Mouse (Mus musculus): ENCODE data around the gene Rabggtb. TPM values are rescaled to one million over a fixed set of nuclear protein-coding genes. Genes with fewer than 3 reads are reported as not detected.
A peak's percentile ranks its signal among the peaks of the same experiment; 100 is the strongest.

The Rabggtb gene
- 51.5 and 52.6 TPM in 2 replicates for polyA plus RNA-seq (2016; fragmentation: Nextera tagmentation; extraction: Ambion mirVana)

DNA sequence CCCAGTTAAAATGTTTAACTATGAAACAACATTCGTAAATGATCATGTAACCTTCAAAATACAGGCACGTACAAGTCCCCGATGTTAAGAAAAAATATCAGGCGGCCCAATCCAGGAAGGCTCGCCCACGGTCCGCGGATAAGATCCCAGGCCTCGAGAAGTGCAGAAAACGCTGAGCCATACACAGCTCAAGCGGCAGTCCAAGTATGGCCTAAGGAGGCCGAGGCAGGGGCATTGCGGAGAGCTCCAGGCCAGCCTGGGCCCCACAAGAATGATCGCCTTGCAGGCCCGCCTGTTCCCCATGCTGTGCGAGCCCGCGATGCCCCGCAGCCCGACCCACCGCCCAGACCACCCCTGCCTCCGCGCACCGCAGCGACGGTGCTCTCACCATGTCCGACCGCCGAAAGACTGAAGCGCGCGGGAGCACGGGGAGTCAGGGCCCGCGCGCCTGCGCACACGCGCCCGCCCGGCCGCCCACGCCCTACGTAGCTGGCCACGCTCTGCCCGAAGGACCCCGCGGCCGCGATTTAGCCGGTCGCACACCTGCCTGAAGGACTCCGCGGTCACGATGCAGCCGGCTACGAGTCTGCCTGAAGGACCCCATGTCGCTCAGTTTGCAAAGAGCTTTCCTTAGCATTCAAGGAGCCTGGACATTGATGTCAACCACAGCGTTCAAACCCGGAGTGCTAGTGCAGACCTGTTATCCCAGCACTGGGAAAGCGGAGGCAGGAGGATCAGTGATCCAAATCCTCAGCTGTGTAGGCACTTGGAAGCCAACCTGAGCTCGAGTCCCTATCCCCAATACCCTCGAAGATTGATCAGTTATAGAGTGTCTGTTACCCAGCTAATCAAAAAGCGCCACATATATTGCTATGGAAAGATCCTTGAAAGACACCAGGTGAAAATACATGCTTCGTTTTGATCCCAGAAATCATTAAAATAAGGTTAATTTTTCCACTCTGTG, at the start of gene Rabggtb:
Gene Rabggtb (minus strand): TSS at position 464 of the 964 bp plus-strand sequence.
- H3K9ac ChIP-seq, result peak within 1 kb of the TSS; percentile 99
- H3K4me3 ChIP-seq, result peak within 1 kb of the TSS; percentile 90
- peaks cover 41% of the 10 kb centered on the region for H3K4me1 ChIP-seq (replicated peaks)
- no peaks in the 10 kb centered on the region for H3K27me3 ChIP-seq (replicated peaks)
- WGBS, result under 1% methylated on average over 65 of the region's 65 CpGs
- H3K36me3 ChIP-seq, result peaks cover 38% of the 10 kb centered on the region
- ATAC-seq (ENCODE audit: insufficient number of reproducible peaks, low FRiP score), result peak; percentile 96
- H3K27ac ChIP-seq (ENCODE audit: poor library complexity, severe bottlenecking), result peak within 1 kb of the TSS; percentile 93
- H3K9me3 ChIP-seq (replicated peaks), result no peaks in the 10 kb centered on the region
- H3K4me2 ChIP-seq, result peak within 1 kb of the TSS; percentile 84

GRCm38 (mm10) chr3:153961632-153962389, 49.0 kb upstream of the Rabggtb start:
- Histone ChIP-seq H3K4me1 (replicated peaks) (0 out of 2 replicates have a peak, but pooled peaks cover 3% of the 10 kb centered on the region), H3K9ac (no peak overlapping the region), H3K36me3 (no peaks in the 10 kb centered on the region), H3K4me2 (no peak overlapping the region), H3K27me3 (replicated peaks) (no peaks in the 10 kb centered on the region), H3K9me3 (replicated peaks) (peaks cover 8% of the 10 kb centered on the region; the same call in 1 of the 2 replicates), H3K4me3 (no peak overlapping the region), H3K27ac (ENCODE audit: poor library complexity, severe bottlenecking) (no peak overlapping the region)
- 66% methylated on average over 6 of the region's 6 CpGs for WGBS
- ATAC-seq (ENCODE audit: insufficient number of reproducible peaks, low FRiP score), result no peak

DNA sequence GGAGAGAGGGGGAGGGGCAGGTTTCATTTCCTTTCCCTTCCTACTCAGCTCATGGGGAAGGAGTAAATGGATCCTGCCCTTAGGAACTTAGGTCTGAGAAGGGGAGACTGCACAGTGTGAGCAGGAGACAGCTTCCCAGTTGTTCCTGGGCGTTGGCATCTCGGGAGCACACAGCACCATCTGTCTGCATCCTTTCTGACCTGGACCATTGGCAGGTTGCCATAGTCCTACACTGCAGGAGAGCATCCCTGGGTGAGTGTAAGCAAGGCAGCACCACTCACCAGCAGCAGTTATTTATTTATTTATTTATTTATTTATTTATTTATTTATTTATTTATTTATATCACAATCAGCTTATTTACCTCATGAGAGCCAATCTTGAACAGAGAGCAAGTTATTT, 48.1 kb upstream of the Rabggtb start:
- no peak overlapping the region for H3K27ac ChIP-seq (ENCODE audit: poor library complexity, severe bottlenecking)
- peaks cover 8% of the 10 kb centered on the region; the same call in 1 of the 2 replicates for H3K9me3 ChIP-seq (replicated peaks)
- H3K4me3 ChIP-seq, result no peak overlapping the region
- no peak overlapping the region for H3K9ac ChIP-seq
- 66% methylated on average over 2 of the region's 2 CpGs for WGBS
- no peak overlapping the region for H3K4me2 ChIP-seq
- H3K36me3 ChIP-seq, result no peaks in the 10 kb centered on the region
- no peak for ATAC-seq (ENCODE audit: insufficient number of reproducible peaks, low FRiP score)
- H3K4me1 ChIP-seq (replicated peaks), result 0 out of 2 replicates have a peak, but pooled peaks cover 3% of the 10 kb centered on the region
- H3K27me3 ChIP-seq (replicated peaks), result no peaks in the 10 kb centered on the region

- WGBS, result 82% methylated on average over 9 of the region's 9 CpGs
- no peaks in the 10 kb centered on the region for H3K4me1 ChIP-seq (replicated peaks)
- H3K4me3 ChIP-seq, result no peak overlapping the region
- H3K27me3 ChIP-seq (replicated peaks), result no peaks in the 10 kb centered on the region
- H3K27ac ChIP-seq (ENCODE audit: poor library complexity, severe bottlenecking), result no peak overlapping the region
- H3K9me3 ChIP-seq (replicated peaks), result peaks cover 8% of the 10 kb centered on the region; the same call in 1 of the 2 replicates
- no peaks in the 10 kb centered on the region for H3K36me3 ChIP-seq
- H3K9ac ChIP-seq, result no peak overlapping the region
- no peak for ATAC-seq (ENCODE audit: insufficient number of reproducible peaks, low FRiP score)
- no peak overlapping the region for H3K4me2 ChIP-seq
Observed at GRCm38 (mm10) chr3:153959731-153960207, 47.0 kb upstream of the Rabggtb start.

GRCm38 (mm10) chr3:153959035-153959730, 46.4 kb upstream of the Rabggtb start:
- H3K4me3 ChIP-seq, result no peak overlapping the region
- no peak overlapping the region for H3K4me2 ChIP-seq
- H3K9ac ChIP-seq, result no peak overlapping the region
- H3K27ac ChIP-seq (ENCODE audit: poor library complexity, severe bottlenecking), result no peak overlapping the region
- no peaks in the 10 kb centered on the region for H3K27me3 ChIP-seq (replicated peaks)
- H3K4me1 ChIP-seq (replicated peaks), result no peaks in the 10 kb centered on the region
- 93% methylated on average over 1 of the region's 1 CpGs for WGBS
- no peak for ATAC-seq (ENCODE audit: insufficient number of reproducible peaks, low FRiP score)
- H3K9me3 ChIP-seq (replicated peaks), result peaks cover 8% of the 10 kb centered on the region; the same call in 1 of the 2 replicates
- no peaks in the 10 kb centered on the region for H3K36me3 ChIP-seq

- Histone ChIP-seq H3K27ac (ENCODE audit: poor library complexity, severe bottlenecking) (no peak overlapping the region), H3K4me3 (no peak overlapping the region), H3K9ac (no peak overlapping the region), H3K4me2 (no peak overlapping the region), H3K27me3 (replicated peaks) (no peaks in the 10 kb centered on the region), H3K4me1 (replicated peaks) (no peaks in the 10 kb centered on the region), H3K36me3 (no peaks in the 10 kb centered on the region), H3K9me3 (replicated peaks) (peaks cover 8% of the 10 kb centered on the region; the same call in 1 of the 2 replicates)
- 84% methylated on average over 5 of the region's 5 CpGs for WGBS
- no peak for ATAC-seq (ENCODE audit: insufficient number of reproducible peaks, low FRiP score)
Observed at GRCm38 (mm10) chr3:153957916-153958315, 45.1 kb upstream of the Rabggtb start.

DNA sequence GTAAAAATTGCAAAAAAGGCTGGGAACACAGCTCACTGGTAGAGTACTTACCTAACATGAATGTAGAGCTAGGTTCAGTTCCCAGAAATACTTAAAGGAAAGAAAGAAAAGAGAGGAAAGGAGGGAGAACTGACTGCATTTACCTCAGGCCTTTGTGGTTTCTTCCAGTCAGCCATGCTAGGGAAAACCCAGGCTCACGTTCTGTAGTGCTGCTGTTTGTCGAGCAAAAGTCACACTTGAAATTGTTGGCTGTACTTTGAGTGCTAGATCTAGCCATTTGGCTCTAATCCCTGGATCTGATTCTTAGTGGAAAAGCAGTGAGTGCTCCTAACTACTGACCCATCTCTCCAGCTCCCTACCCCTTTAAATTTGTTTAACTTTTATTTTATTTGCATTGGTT, 35.4 kb upstream of the Rabggtb start:
- Histone ChIP-seq H3K27me3 (replicated peaks) (no peaks in the 10 kb centered on the region), H3K9ac (no peak overlapping the region), H3K4me3 (no peak overlapping the region), H3K27ac (ENCODE audit: poor library complexity, severe bottlenecking) (no peak overlapping the region), H3K4me2 (no peak overlapping the region), H3K36me3 (no peaks in the 10 kb centered on the region), H3K4me1 (replicated peaks) (0 out of 2 replicates have a peak, but pooled peaks cover 5% of the 10 kb centered on the region), H3K9me3 (replicated peaks) (0 out of 2 replicates have a peak, but pooled peaks cover 4% of the 10 kb centered on the region)
- WGBS, result 59% methylated on average over 2 of the region's 2 CpGs
- no peak for ATAC-seq (ENCODE audit: insufficient number of reproducible peaks, low FRiP score)

GRCm38 (mm10) chr3:153947271-153947670, 34.5 kb upstream of the Rabggtb start:
- Histone ChIP-seq H3K27ac (ENCODE audit: poor library complexity, severe bottlenecking) (no peak overlapping the region), H3K27me3 (replicated peaks) (no peaks in the 10 kb centered on the region), H3K9me3 (replicated peaks) (0 out of 2 replicates have a peak, but pooled peaks cover 4% of the 10 kb centered on the region), H3K36me3 (no peaks in the 10 kb centered on the region), H3K9ac (no peak overlapping the region), H3K4me3 (no peak overlapping the region), H3K4me2 (no peak overlapping the region), H3K4me1 (replicated peaks) (peaks cover 14% of the 10 kb centered on the region)
- no peak for ATAC-seq (ENCODE audit: insufficient number of reproducible peaks, low FRiP score)
- 64% methylated on average over 4 of the region's 4 CpGs for WGBS

DNA sequence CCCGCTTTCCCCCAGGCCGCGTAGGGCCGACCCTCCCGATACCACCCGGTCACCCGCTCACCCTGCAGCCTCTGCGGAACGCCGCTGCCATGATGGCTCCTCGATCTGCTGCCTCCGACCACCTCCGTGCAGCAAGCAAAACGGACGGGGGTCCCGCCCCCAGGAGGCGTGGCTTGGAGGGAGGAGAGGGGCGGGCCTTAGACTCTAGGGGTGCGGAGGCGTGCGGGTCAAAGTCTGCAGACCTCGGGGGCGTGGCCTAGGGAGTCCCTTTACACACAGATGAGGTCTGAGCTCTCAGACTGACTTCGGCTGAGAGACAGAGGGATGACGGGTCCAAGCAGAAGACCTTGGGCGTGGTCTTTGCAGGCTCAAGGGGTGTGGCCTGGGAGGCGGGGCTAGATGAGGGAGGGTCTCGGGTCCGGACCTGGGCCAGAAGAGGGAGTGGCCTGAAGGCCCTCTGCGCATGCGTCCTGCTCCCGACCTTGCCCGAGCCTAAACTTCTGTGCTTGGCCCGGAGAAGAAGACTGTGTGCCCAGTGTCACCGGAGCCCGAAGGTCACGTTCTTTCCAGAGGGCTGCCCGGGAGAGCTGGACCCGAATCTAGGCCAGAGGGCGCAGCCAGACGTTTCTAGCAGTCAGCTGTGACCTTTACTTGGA, 31.7 kb upstream of the Rabggtb start, which contains the start of gene Acadm:
Gene Acadm (minus strand): TSS at position 298 of the 656 bp plus-strand sequence.
- H3K27ac ChIP-seq (ENCODE audit: poor library complexity, severe bottlenecking), result peak within 1 kb of the TSS; percentile 94
- H3K9ac ChIP-seq, result peak within 1 kb of the TSS; percentile 89
- under 1% methylated on average over 41 of the region's 41 CpGs for WGBS
- peaks cover 21% of the 10 kb centered on the region for H3K4me1 ChIP-seq (replicated peaks)
- H3K27me3 ChIP-seq (replicated peaks), result no peaks in the 10 kb centered on the region
- peak within 1 kb of the TSS; percentile 77 for H3K4me2 ChIP-seq
- ATAC-seq (ENCODE audit: insufficient number of reproducible peaks, low FRiP score), result peak; percentile 99
- no peaks in the 10 kb centered on the region for H3K9me3 ChIP-seq (replicated peaks)
- peaks cover 14% of the 10 kb centered on the region for H3K36me3 ChIP-seq
- H3K4me3 ChIP-seq, result peak within 1 kb of the TSS; percentile 87

DNA sequence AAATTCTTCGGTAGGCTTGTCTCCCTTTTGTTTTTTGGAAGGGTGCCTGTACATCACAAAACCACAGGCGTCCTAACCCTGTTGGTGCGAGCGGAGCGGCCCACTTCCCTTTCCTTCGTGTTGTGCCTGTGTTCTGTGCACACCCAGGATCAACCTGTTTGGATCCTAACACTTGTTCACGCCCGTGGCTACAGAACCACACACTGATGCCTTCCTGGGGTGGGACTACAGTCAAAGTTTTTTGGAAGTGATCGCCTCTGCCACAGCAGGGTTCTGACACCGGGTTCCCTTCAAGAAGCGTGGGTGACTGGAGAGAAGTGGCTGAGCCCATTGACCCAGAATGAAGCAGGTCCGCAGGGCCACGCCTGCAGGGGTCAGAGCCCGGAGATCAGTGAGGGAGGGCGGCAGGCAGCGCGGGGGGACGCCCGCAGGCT, 31.1 kb upstream of the Rabggtb start:
- Histone ChIP-seq H3K9ac (peak overlapping the region; percentile 89), H3K9me3 (replicated peaks) (no peaks in the 10 kb centered on the region), H3K4me1 (replicated peaks) (peaks cover 21% of the 10 kb centered on the region), H3K4me3 (peak overlapping the region; percentile 87), H3K27ac (ENCODE audit: poor library complexity, severe bottlenecking) (peak overlapping the region; percentile 94), H3K4me2 (peak overlapping the region; percentile 77), H3K27me3 (replicated peaks) (no peaks in the 10 kb centered on the region), H3K36me3 (peaks cover 16% of the 10 kb centered on the region)
- WGBS, result 2% methylated on average over 19 of the region's 19 CpGs
- ATAC-seq (ENCODE audit: insufficient number of reproducible peaks, low FRiP score), result peak; percentile 69
